Comparison of ENCODE assay signal across 17 mouse cellular contexts in genomic region chr11:84959181-84959580, GRCm38 (mm10). TPM values are rescaled to one million over a fixed set of nuclear protein-coding genes. Genes with fewer than 3 reads are reported as not detected.
DNase-seq lines count a peak whose midpoint lies in the region; ATAC-seq and TF ChIP-seq lines count a peak whose summit lies in the region.
"Had no signal": no experiment of that assay in that cellular context is flagged by ENCODE, and none has a peak within 500 bp of the region (broad histone marks: within the 10 kb centered on the region; RNA-seq: fewer than 3 reads in every experiment).

No protein-coding gene starts in this region.

- peaks cover 29% of the 10 kb centered on the region for H3K4me1 ChIP-seq in heart, embryonic 12.5 days (replicated peaks)
- peaks cover 3% of the 10 kb centered on the region; the same call in 1 of the 2 replicates for H3K4me1 ChIP-seq in lung, postnatal 0 days (ENCODE audit: insufficient read depth, low read depth, low read length)
- no peaks in the 10 kb centered on the region for H3K4me1 ChIP-seq in intestine, postnatal 0 days (replicated peaks; ENCODE audit: control insufficient read depth, insufficient read depth, low read length)

- TF ChIP-seq CTCF in lung, postnatal 0 days (IDR thresholded peaks at IDR 0.05): no peak
- no peak for TF ChIP-seq CTCF in intestine, postnatal 0 days (IDR thresholded peaks at IDR 0.05; ENCODE audit: low read depth)

- no peak overlapping the region for H3K4me3 ChIP-seq in heart, embryonic 12.5 days
- no peak overlapping the region; the same call in 1 of the 2 replicates for H3K4me3 ChIP-seq in lung, postnatal 0 days (ENCODE audit: low read depth, low read length)
- no peak overlapping the region for H3K4me3 ChIP-seq in intestine, postnatal 0 days (ENCODE audit: low read depth, low read length)
- H3K4me3 ChIP-seq: embryonic facial prominence, embryonic 15.5 days; forebrain, embryonic 15.5 days; hindbrain, embryonic 13.5 days; intestine, embryonic 15.5 days; midbrain, embryonic 13.5 days had no signal

- peaks cover 39% of the 10 kb centered on the region for H3K27me3 ChIP-seq in heart, embryonic 12.5 days (replicated peaks)
- peaks cover 3% of the 10 kb centered on the region; the same call in 1 of the 2 replicates for H3K27me3 ChIP-seq in lung, postnatal 0 days (replicated peaks; ENCODE audit: insufficient read depth, low read length)
- peaks cover 29% of the 10 kb centered on the region for H3K27me3 ChIP-seq in intestine, postnatal 0 days (replicated peaks; ENCODE audit: control insufficient read depth, insufficient read depth, low read length)

- WGBS in heart, embryonic 12.5 days: 22% methylated on average over 5 of the region's 5 CpGs
- 43% methylated on average over 5 of the region's 5 CpGs for WGBS in lung, postnatal 0 days
- 34% methylated on average over 5 of the region's 5 CpGs for WGBS in intestine, postnatal 0 days

- no peak overlapping the region for H3K27ac ChIP-seq in heart, embryonic 12.5 days (ENCODE audit: poor library complexity, severe bottlenecking)
- H3K27ac ChIP-seq in lung, postnatal 0 days (ENCODE audit: low read length): no peak overlapping the region
- H3K27ac ChIP-seq in intestine, postnatal 0 days (ENCODE audit: low read depth, low read length): no peak overlapping the region
- H3K27ac ChIP-seq: embryonic facial prominence, embryonic 15.5 days; forebrain, embryonic 15.5 days; hindbrain, embryonic 13.5 days; intestine, embryonic 15.5 days; liver, embryonic 14.5 days; midbrain, embryonic 13.5 days had no signal

- no peak for TF ChIP-seq EP300 in lung, postnatal 0 days (IDR thresholded peaks at IDR 0.05)

- no peaks in the 10 kb centered on the region for H3K36me3 ChIP-seq in heart, embryonic 12.5 days
- H3K36me3 ChIP-seq in lung, postnatal 0 days (ENCODE audit: insufficient read depth, low read length): no peaks in the 10 kb centered on the region
- no peaks in the 10 kb centered on the region for H3K36me3 ChIP-seq in intestine, postnatal 0 days (ENCODE audit: control insufficient read depth, insufficient read depth)
- H3K36me3 ChIP-seq: embryonic facial prominence, embryonic 15.5 days; forebrain, embryonic 15.5 days; hindbrain, embryonic 13.5 days; intestine, embryonic 15.5 days; limb, embryonic 10.5 days; midbrain, embryonic 13.5 days had no signal

- H3K9me3 ChIP-seq in heart, embryonic 12.5 days (replicated peaks): no peaks in the 10 kb centered on the region
- H3K9me3 ChIP-seq in lung, postnatal 0 days (ENCODE audit: low read length): no peaks in the 10 kb centered on the region
- H3K9me3 ChIP-seq in intestine, postnatal 0 days (ENCODE audit: control insufficient read depth): no peaks in the 10 kb centered on the region
- H3K9me3 ChIP-seq: embryonic facial prominence, embryonic 15.5 days; forebrain, embryonic 15.5 days; hindbrain, embryonic 13.5 days; intestine, embryonic 15.5 days; limb, embryonic 10.5 days; midbrain, embryonic 13.5 days had no signal

- ATAC-seq in heart, embryonic 12.5 days (ENCODE audit: insufficient number of reproducible peaks, low FRiP score): no peak
- no peak for ATAC-seq in lung, postnatal 0 days
- ATAC-seq in intestine, postnatal 0 days: no peak
- ATAC-seq in megakaryocyte progenitor cell, adult 5-6 weeks (replicated peaks; ENCODE audit: poor library complexity): no peak
- ATAC-seq: CD4-positive, CD25-positive, alpha-beta regulatory T cell, adult 4 months; forebrain, embryonic 15.5 days; midbrain, embryonic 13.5 days had no signal

- no peak for DNase-seq in heart, postnatal 4 days
- DNase-seq in lung, postnatal 0 days (ENCODE audit: low spot score): no peak
- no peak for DNase-seq in lung, postnatal 14 days
- peak; percentile 78 for DNase-seq in kidney, adult 9 months
- DNase-seq in kidney, postnatal 36 days: peak; percentile 46 to 78
- DNase-seq: layer of hippocampus, postnatal 36 days had no signal

- peak overlapping the region; percentile 38 for H3K4me2 ChIP-seq in heart, embryonic 12.5 days
- 0 out of 2 replicates have a peak overlapping the region, but pooled peaks have one; percentile 17 for H3K4me2 ChIP-seq in lung, postnatal 0 days (replicated peaks; ENCODE audit: low read depth, low read length)
- H3K4me2 ChIP-seq in intestine, postnatal 0 days (replicated peaks; ENCODE audit: low read depth): no peak overlapping the region
- H3K4me2 ChIP-seq: embryonic facial prominence, embryonic 15.5 days; forebrain, embryonic 15.5 days; hindbrain, embryonic 13.5 days; intestine, embryonic 15.5 days; midbrain, embryonic 13.5 days had no signal

- H3K9ac ChIP-seq in heart, embryonic 12.5 days: no peak overlapping the region
- H3K9ac ChIP-seq in lung, postnatal 0 days (replicated peaks; ENCODE audit: low read depth): no peak overlapping the region
- H3K9ac ChIP-seq in intestine, postnatal 0 days (ENCODE audit: low read depth, low read length): no peak overlapping the region
- H3K9ac ChIP-seq: embryonic facial prominence, embryonic 15.5 days; forebrain, embryonic 15.5 days; hindbrain, embryonic 13.5 days; intestine, embryonic 15.5 days; liver, embryonic 14.5 days; midbrain, embryonic 13.5 days had no signal

RNA-seq across cellular contexts. Expression of gene Car4, which starts 1.6 kb away (rescaled TPM):
- 4.3 and 4.8 TPM in 2 replicates for polyA plus RNA-seq in heart, embryonic 12.5 days (2016; fragmentation: Nextera tagmentation; extraction: Ambion mirVana)
- 10 to 100 TPM; 21.1 to 21.5 TPM for total RNA-seq in heart, postnatal 4 days (2021)
- 172 and 190 TPM in 2 replicates for polyA plus RNA-seq in lung, postnatal 0 days (2015; fragmentation: Nextera tagmentation; extraction: Ambion mirVana)
- polyA plus RNA-seq in intestine, postnatal 0 days (2015; fragmentation: Nextera tagmentation; extraction: Ambion mirVana): 0.33 and 0.64 TPM in 2 replicates
- not detected in 2 replicates for total RNA-seq in megakaryocyte progenitor cell, adult 5-6 weeks (2015)
- not detected in 2 replicates for total RNA-seq in megakaryocyte progenitor cell, adult 5-6 weeks (2017)
- polyA plus RNA-seq: CD4-positive, CD25-positive, alpha-beta regulatory T cell, adult 4 months had no signal

RNA-seq across cellular contexts. Expression of gene Znhit3, which starts 43.0 kb away (rescaled TPM):
- polyA plus RNA-seq in heart, embryonic 12.5 days (2016; fragmentation: Nextera tagmentation; extraction: Ambion mirVana): 33.8 and 37.1 TPM in 2 replicates
- 10 to 100 TPM; 13.4 to 13.7 TPM for total RNA-seq in heart, postnatal 4 days (2021)
- polyA plus RNA-seq in lung, postnatal 0 days (2015; fragmentation: Nextera tagmentation; extraction: Ambion mirVana): 24.1 and 27.5 TPM in 2 replicates
- polyA plus RNA-seq in intestine, postnatal 0 days (2015; fragmentation: Nextera tagmentation; extraction: Ambion mirVana): 22.6 and 23.5 TPM in 2 replicates
- 43.9 and 48.9 TPM in 2 replicates for total RNA-seq in megakaryocyte progenitor cell, adult 5-6 weeks (2015)
- total RNA-seq in megakaryocyte progenitor cell, adult 5-6 weeks (2017): 27.1 and 32.3 TPM in 2 replicates

Comparison
In these comparisons a context has a peak if more than half of its experiments do, and no peak if none do; other contexts are left out.
1. DNase-seq: peak in kidney, adult 9 months (single experiment) and kidney, postnatal 36 days (2 of 2); none in heart, postnatal 4 days (single experiment), lung, postnatal 0 days (single experiment) and lung, postnatal 14 days (single experiment).
2. RNA of gene Car4, which starts 1.6 kb away (polyA plus RNA-seq): 172 to 190 TPM in lung, postnatal 0 days; 4.3 to 4.8 TPM in heart, embryonic 12.5 days and 0.33 to 0.64 TPM in intestine, postnatal 0 days; every median in the first group is over 10 times any median in the second.